Mouse (Mus musculus): ENCODE data around the gene Aagab. TPM values are rescaled to one million over a fixed set of nuclear protein-coding genes. Genes with fewer than 3 reads are reported as not detected.

Gene Aagab
- polyA plus RNA-seq, 1 experiment from 2014 or later: 20.9 TPM

- Histone ChIP-seq H3K9ac (ENCODE audit: low read depth, low read length) (no peak overlapping the region), H3K4me1 (ENCODE audit: control insufficient read depth, insufficient read depth, low read length) (peaks cover 9% of the 10 kb centered on the region), H3K4me3 (ENCODE audit: low read depth, low read length) (no peak overlapping the region), H3K27me3 (ENCODE audit: control insufficient read depth, insufficient read depth, low read length) (no peaks in the 10 kb centered on the region), H3K36me3 (ENCODE audit: control insufficient read depth, insufficient read depth, low read length) (peaks cover 23% of the 10 kb centered on the region), H3K9me3 (replicated peaks; ENCODE audit: control insufficient read depth, low read length) (no peaks in the 10 kb centered on the region), H3K27ac (ENCODE audit: low read depth, low read length) (no peak overlapping the region), H3K4me2 (no peak overlapping the region)
- no peak for ATAC-seq (replicated peaks; ENCODE audit: insufficient number of reproducible peaks, low FRiP score, low TSS enrichment)
- WGBS (ENCODE audit: insufficient replicate concordance): 76% methylated on average over 8 of the region's 8 CpGs
Observed at GRCm38 (mm10) chr9:63645084-63645483, 42.6 kb downstream of the Aagab start.

DNA sequence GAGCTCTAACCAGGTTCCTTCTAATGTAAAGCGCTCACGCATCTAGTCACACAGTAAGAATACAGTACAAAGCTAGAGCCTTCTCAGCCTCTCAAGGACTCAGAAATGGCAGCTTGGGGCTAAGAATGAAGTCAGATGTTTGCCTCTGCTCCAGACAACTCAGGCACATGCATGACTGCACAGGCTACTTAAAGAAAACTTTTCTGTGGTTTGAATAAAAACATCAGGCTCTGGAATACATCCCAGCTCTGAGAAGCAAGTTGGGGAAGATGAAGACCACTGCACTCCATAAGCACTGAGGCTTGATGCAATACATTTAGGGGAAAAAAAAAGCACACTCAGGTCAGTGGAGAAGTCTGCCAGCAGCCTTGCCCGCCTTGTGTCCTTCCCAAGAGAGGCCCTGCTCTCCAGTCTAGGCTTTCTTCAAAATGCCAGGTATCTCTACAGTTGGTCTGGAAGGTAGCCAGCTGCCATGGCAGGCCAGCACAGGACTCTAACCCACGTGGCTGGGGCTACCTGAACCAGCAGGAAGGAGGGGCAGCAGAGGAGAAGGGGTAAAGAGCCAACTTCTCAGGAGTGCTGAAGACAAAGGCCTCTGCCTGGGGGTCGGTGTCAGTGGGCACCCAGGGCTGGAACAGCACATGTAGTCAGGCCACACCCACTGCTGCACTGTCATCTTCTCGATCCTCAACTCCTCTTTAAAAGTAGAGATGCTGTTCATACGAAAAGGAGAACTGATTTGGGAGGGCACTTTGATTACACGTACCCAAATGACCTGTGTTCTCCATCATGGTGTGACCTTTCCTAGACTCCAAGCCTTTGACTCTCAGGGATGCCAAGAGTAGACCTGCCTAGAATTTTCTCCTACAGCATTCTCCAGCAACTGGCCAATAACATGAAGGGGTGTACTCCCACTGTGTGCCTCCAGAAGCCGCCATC, 45.4 kb downstream of the Aagab start:
- Histone ChIP-seq H3K9me3 (replicated peaks; ENCODE audit: control insufficient read depth, low read length) (no peaks in the 10 kb centered on the region), H3K27ac (ENCODE audit: low read depth, low read length) (no peak overlapping the region), H3K9ac (ENCODE audit: low read depth, low read length) (no peak overlapping the region), H3K36me3 (ENCODE audit: control insufficient read depth, insufficient read depth, low read length) (peaks cover 18% of the 10 kb centered on the region), H3K4me3 (ENCODE audit: low read depth, low read length) (no peak overlapping the region), H3K4me1 (ENCODE audit: control insufficient read depth, insufficient read depth, low read length) (peaks cover 4% of the 10 kb centered on the region), H3K27me3 (ENCODE audit: control insufficient read depth, insufficient read depth, low read length) (no peaks in the 10 kb centered on the region), H3K4me2 (no peak overlapping the region)
- ATAC-seq (replicated peaks; ENCODE audit: insufficient number of reproducible peaks, low FRiP score, low TSS enrichment): no peak
- WGBS (ENCODE audit: insufficient replicate concordance): 80% methylated on average over 9 of the region's 9 CpGs

- Histone ChIP-seq H3K9me3 (replicated peaks; ENCODE audit: control insufficient read depth, low read length) (no peaks in the 10 kb centered on the region), H3K4me3 (ENCODE audit: low read depth, low read length) (no peak overlapping the region), H3K4me2 (no peak overlapping the region), H3K4me1 (ENCODE audit: control insufficient read depth, insufficient read depth, low read length) (peaks cover 4% of the 10 kb centered on the region; the same call in 1 of the 2 replicates), H3K27me3 (ENCODE audit: control insufficient read depth, insufficient read depth, low read length) (no peaks in the 10 kb centered on the region), H3K9ac (ENCODE audit: low read depth, low read length) (no peak overlapping the region), H3K36me3 (ENCODE audit: control insufficient read depth, insufficient read depth, low read length) (peaks cover 18% of the 10 kb centered on the region), H3K27ac (ENCODE audit: low read depth, low read length) (no peak overlapping the region)
- no peak for ATAC-seq (replicated peaks; ENCODE audit: insufficient number of reproducible peaks, low FRiP score, low TSS enrichment)
- 77% methylated on average over 9 of the region's 9 CpGs for WGBS (ENCODE audit: insufficient replicate concordance)
Observed at GRCm38 (mm10) chr9:63648520-63648918, 46.1 kb downstream of the Aagab start.

DNA sequence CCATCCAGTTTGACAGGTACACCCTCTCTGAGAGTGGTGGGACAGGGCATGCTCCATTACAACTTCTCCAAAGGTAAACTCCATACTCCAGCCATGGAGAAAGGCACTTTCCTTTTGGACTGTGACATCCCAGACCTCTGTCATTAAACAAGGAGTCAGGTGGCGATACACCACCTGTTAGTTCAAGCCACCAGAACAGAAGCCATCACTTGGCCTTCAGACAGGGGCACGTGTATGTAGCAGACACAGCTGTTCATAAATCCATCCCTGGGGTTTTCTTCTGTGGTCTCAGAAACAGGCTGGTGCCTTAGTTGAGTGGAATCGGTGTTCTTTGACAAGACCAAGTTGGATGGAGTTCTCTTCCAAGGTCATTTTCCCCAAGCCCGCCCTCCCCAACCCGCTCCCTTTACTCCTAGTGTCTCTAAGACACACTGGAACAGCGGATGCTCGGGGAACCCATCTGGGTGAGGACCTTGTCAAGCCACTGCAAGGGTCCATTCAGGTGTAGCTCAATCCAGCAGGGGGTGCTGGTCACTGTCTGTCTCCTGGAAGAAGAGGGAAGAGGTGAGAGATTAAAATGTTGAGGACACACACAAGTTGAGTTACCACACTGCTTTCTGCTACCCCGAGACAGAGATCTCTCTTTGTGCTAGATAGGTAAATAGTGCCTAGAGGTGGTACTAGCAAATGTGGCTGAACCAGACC, 47.5 kb downstream of the Aagab start:
- peaks cover 24% of the 10 kb centered on the region for H3K36me3 ChIP-seq (ENCODE audit: control insufficient read depth, insufficient read depth, low read length)
- no peaks in the 10 kb centered on the region for H3K27me3 ChIP-seq (ENCODE audit: control insufficient read depth, insufficient read depth, low read length)
- H3K27ac ChIP-seq (ENCODE audit: low read depth, low read length): no peak overlapping the region
- 82% methylated on average over 8 of the region's 8 CpGs for WGBS (ENCODE audit: insufficient replicate concordance)
- H3K9ac ChIP-seq (ENCODE audit: low read depth, low read length): no peak overlapping the region
- peaks cover 14% of the 10 kb centered on the region for H3K4me1 ChIP-seq (ENCODE audit: control insufficient read depth, insufficient read depth, low read length)
- ATAC-seq (replicated peaks; ENCODE audit: insufficient number of reproducible peaks, low FRiP score, low TSS enrichment): no peak
- H3K4me3 ChIP-seq (ENCODE audit: low read depth, low read length): no peak overlapping the region
- no peak overlapping the region for H3K4me2 ChIP-seq
- no peaks in the 10 kb centered on the region for H3K9me3 ChIP-seq (replicated peaks; ENCODE audit: control insufficient read depth, low read length)

DNA sequence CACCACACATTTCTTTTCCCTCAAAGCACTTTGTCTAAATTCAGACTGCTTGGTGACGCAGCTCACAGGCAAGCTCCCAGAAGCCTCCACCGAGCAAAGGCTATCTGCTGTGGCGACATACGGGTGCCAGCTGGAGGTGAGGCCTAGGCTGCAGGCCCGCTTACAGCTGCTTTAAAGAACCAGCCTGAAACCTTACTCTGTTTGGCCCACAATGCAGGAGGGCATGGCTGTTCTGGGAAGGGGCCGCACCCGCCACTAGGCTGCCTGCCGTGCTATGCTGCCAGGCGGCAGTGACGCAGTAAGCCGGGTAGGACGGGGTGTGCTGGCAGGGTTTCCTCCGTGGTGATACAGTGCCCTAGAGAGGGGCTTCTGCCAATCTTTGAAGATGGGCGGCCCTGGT, 48.4 kb downstream of the Aagab start:
- whole genome bisulfite sequencing (ENCODE audit: insufficient replicate concordance): 77% methylated on average over 14 of the region's 14 CpGs

GRCm38 (mm10) chr9:63651594-63651993, 49.1 kb downstream of the Aagab start:
- H3K9me3 ChIP-seq (replicated peaks; ENCODE audit: control insufficient read depth, low read length): no peaks in the 10 kb centered on the region
- no peaks in the 10 kb centered on the region for H3K27me3 ChIP-seq (ENCODE audit: control insufficient read depth, insufficient read depth, low read length)
- H3K27ac ChIP-seq (ENCODE audit: low read depth, low read length): no peak overlapping the region
- H3K36me3 ChIP-seq (ENCODE audit: control insufficient read depth, insufficient read depth, low read length): peaks cover 27% of the 10 kb centered on the region
- no peak overlapping the region for H3K9ac ChIP-seq (ENCODE audit: low read depth, low read length)
- WGBS (ENCODE audit: insufficient replicate concordance): 89% methylated on average over 11 of the region's 11 CpGs
- H3K4me1 ChIP-seq (ENCODE audit: control insufficient read depth, insufficient read depth, low read length): peaks cover 28% of the 10 kb centered on the region
- H3K4me2 ChIP-seq: no peak overlapping the region
- ATAC-seq (replicated peaks; ENCODE audit: insufficient number of reproducible peaks, low FRiP score, low TSS enrichment): no peak
- no peak overlapping the region for H3K4me3 ChIP-seq (ENCODE audit: low read depth, low read length)

More for the DNA sequence above, 48.4 kb downstream of the Aagab start:
- H3K27me3 ChIP-seq (ENCODE audit: control insufficient read depth, insufficient read depth, low read length): no peaks in the 10 kb centered on the region
- no peak overlapping the region for H3K4me2 ChIP-seq
- ATAC-seq (replicated peaks; ENCODE audit: insufficient number of reproducible peaks, low FRiP score, low TSS enrichment): no peak
- H3K27ac ChIP-seq (ENCODE audit: low read depth, low read length): no peak overlapping the region
- peaks cover 27% of the 10 kb centered on the region for H3K36me3 ChIP-seq (ENCODE audit: control insufficient read depth, insufficient read depth, low read length)
- H3K4me1 ChIP-seq (ENCODE audit: control insufficient read depth, insufficient read depth, low read length): peaks cover 23% of the 10 kb centered on the region
- H3K9me3 ChIP-seq (replicated peaks; ENCODE audit: control insufficient read depth, low read length): no peaks in the 10 kb centered on the region
- H3K9ac ChIP-seq (ENCODE audit: low read depth, low read length): no peak overlapping the region
- no peak overlapping the region for H3K4me3 ChIP-seq (ENCODE audit: low read depth, low read length)

- H3K4me1 ChIP-seq (ENCODE audit: control insufficient read depth, insufficient read depth, low read length): peaks cover 39% of the 10 kb centered on the region
- no peak overlapping the region for H3K27ac ChIP-seq (ENCODE audit: low read depth, low read length)
- no peaks in the 10 kb centered on the region for H3K27me3 ChIP-seq (ENCODE audit: control insufficient read depth, insufficient read depth, low read length)
- WGBS (ENCODE audit: insufficient replicate concordance): 55% methylated on average over 7 of the region's 7 CpGs
- H3K36me3 ChIP-seq (ENCODE audit: control insufficient read depth, insufficient read depth, low read length): peaks cover 21% of the 10 kb centered on the region
- no peak overlapping the region for H3K4me2 ChIP-seq
- no peak overlapping the region for H3K4me3 ChIP-seq (ENCODE audit: low read depth, low read length)
- no peak for ATAC-seq (replicated peaks; ENCODE audit: insufficient number of reproducible peaks, low FRiP score, low TSS enrichment)
- no peak overlapping the region for H3K9ac ChIP-seq (ENCODE audit: low read depth, low read length)
- no peaks in the 10 kb centered on the region for H3K9me3 ChIP-seq (replicated peaks; ENCODE audit: control insufficient read depth, low read length)
Observed at GRCm38 (mm10) chr9:63653666-63654065, 51.2 kb downstream of the Aagab start.

- Histone ChIP-seq H3K27ac (ENCODE audit: low read depth, low read length) (no peak overlapping the region), H3K4me2 (no peak overlapping the region), H3K4me1 (ENCODE audit: control insufficient read depth, insufficient read depth, low read length) (peaks cover 39% of the 10 kb centered on the region), H3K27me3 (ENCODE audit: control insufficient read depth, insufficient read depth, low read length) (no peaks in the 10 kb centered on the region), H3K9ac (ENCODE audit: low read depth, low read length) (no peak overlapping the region), H3K9me3 (replicated peaks; ENCODE audit: control insufficient read depth, low read length) (no peaks in the 10 kb centered on the region), H3K4me3 (ENCODE audit: low read depth, low read length) (no peak overlapping the region), H3K36me3 (ENCODE audit: control insufficient read depth, insufficient read depth, low read length) (peaks cover 13% of the 10 kb centered on the region)
- no peak for ATAC-seq (replicated peaks; ENCODE audit: insufficient number of reproducible peaks, low FRiP score, low TSS enrichment)
- WGBS (ENCODE audit: insufficient replicate concordance): 60% methylated on average over 8 of the region's 8 CpGs
Observed at GRCm38 (mm10) chr9:63654575-63654974, 52.1 kb downstream of the Aagab start.
